Mouse (Mus musculus) frontal cortex, adult (tissue): ENCODE measurements around the gene Acad12.
A peak's percentile ranks its signal among the peaks of the same experiment; 100 is the strongest.
"Not testable (repeated sequence)": the region's sequence is repeated elsewhere in the genome, so short reads cannot be mapped to it uniquely, and the experiment has no call there.

Experiments used
- ATAC-seq: cut with Nextera tagmentation; 2 replicates; pipeline ENCODE4 v1.9.2; 2017; ENCODE audit warnings: mild to moderate bottlenecking, moderate library complexity, mixed read lengths; ENCODE audit not compliant: low TSS enrichment

Gene Acad12

DNA sequence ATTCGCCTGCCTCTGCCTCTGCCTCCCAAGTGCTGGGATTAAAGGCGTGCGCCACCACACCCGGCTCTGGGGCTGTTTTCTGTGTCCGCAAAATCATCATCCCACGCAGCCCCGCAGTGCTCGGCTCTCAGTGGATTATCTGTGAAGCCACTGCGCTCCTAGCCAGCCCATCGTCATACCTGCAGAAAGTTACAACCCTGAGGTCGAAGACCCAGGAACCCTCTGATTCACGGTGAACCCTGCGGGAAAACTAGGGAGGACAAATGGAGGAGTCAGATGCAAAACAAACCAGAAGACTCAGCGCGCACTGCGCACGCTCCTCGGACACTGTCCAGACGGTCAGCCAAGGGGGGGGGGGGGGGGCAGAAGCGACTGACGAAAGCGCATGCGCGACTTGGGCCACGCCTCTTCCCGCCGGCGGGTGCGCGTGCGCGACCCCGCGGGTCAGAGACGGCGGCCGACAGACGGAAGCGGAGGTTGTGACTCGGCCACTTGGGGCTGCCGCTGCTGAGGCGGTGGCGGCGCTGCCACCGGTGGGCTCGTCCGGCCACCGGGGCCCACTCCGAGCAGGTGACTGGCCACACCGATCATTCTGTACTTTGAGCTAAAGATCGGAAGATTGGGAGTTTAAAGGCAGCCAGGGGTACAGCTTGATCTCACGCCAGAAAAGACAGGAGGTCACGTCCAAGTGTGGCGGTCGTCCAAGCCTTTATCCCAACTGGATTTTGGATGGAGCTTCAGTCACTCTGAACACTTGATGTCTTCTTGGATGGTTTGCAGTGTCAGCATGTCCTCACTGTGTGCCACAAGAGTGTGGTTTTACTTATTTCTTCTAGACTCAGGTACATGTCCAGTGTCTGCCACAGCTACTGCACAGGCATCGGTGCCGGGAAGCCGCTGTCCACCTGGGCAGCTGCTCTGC lies at the start of gene Acad12:
TSS of gene Acad12 (minus strand) at position 347 of the 922 bp plus-strand sequence.
- ATAC-seq = peak; percentile 70; the same call in 1 of the 2 replicates

DNA sequence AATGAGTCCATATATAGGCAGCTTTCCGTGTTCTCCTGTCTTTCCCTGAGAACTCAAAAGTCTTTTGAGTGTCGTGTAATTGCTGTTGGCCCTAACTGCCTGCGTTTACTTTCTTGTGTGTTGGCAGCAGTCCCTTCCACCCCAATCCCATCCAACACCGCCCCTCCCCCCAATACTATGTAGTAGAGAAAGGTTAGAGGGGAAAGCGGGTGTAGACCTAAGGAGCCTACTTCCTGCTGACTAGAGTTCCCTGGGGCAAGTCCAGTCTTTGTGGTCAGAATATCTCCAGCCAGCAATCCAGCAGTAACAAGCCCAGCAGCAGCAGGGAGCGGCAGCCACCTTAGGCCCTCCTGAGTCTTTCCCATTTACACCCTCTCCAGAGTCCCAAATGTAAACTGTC lies 49.7 kb upstream of the Acad12 start:
- ATAC-seq = no peak

- ATAC-seq = no peak
These were observed 48.3 kb upstream of the Acad12 start for GRCm38 (mm10) chr5:121667067-121667466.

- no peak for ATAC-seq
These were observed 46.2 kb upstream of the Acad12 start for GRCm38 (mm10) chr5:121664971-121665370.

DNA sequence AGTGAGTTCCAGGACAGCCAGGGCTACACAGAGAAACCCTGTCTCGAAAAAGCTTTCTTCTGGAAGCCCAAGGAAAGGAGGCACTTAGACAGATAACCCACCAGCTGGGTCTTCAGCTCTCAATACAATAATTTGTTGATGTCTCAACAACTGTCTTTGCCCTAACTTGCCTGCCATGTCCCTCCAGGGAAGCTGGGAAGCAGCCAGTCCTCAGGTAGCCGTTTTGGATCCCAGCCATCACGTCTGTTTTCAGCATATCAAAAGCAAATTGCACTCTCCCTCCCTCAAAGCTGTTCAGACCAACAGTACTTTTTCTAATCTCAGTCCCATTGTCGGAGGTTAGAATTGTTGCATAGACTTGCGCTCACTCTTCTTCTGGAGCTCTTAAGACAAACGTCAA lies 45.3 kb upstream of the Acad12 start:
- ATAC-seq = no peak

DNA sequence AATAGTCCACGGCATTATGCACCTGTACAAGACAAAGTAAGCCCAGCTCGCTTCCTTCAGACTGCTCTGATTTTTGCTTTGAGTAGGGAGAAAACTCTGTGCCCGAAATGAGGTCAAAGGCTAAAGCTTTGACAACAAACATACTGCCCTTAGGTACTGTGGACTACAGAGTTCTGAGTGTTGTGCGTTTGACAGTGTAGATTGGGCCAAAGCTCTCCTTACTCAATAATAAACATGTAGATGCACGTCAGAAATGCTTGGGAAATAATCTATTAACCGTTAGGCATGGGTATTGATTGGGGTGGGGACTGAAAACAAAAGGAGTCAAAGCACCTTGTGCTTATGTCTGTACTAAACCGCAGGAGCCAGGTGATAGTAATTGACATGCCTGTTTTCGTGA lies 44.7 kb upstream of the Acad12 start:
- no peak for ATAC-seq

DNA sequence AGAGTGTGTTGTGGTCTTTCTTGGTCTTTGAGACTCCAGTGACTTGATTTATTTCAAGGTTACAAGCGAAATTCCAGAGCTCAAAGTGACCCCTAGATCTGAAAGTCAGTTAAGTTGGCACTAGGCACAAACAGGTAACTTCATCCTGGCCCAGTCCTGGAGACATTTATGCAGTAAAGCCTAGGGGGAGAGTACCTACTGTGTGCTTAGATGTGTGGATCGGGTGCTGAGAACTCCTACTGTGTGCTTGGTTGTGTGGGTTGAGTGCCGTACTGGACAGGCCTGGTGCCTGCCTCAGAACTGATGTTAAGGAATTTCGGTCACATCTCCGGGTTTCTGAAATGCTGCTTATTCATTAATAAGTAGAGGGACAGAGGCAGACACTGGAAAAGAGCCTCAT lies 42.8 kb upstream of the Acad12 start:
- no peak for ATAC-seq

- peak; percentile 27; the same call in 1 of the 2 replicates for ATAC-seq
These were observed 42.1 kb upstream of the Acad12 start for GRCm38 (mm10) chr5:121660897-121661254.

- peak; percentile 82 for ATAC-seq
These were observed 41.5 kb upstream of the Acad12 start, which contains the start of the genes Acad10 and Brap for GRCm38 (mm10) chr5:121660059-121660896. Gene Acad10 (minus strand): TSS chr5:121660514. Gene Brap (plus strand): TSS chr5:121660563.

- not testable (repeated sequence) for ATAC-seq
These were observed 38.9 kb upstream of the Acad12 start for GRCm38 (mm10) chr5:121657656-121658055.

DNA sequence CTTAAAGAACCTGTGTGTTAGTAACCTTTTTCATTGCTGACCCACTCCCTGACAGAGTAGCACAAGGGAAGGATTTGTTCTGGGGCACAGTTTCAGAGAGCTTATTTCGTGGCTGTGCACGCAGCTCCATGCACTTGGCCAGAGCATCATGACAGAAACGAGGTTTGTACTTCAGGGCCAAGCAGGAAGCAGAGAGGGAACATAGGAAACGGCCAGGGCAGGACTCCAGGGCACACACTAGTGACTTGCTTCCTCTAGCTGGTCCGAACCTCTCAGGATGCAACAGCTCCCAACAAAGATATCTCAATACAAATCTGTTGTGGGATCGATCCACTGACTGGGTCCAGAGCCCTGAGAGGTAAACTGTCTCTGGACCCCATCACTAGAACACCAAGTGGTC lies 38.1 kb upstream of the Acad12 start:
- ATAC-seq = not testable (repeated sequence)

GRCm38 (mm10) chr5:121654526-121654925 lies 35.8 kb upstream of the Acad12 start:
- ATAC-seq = no peak

- ATAC-seq = no peak
These were observed 30.4 kb upstream of the Acad12 start for GRCm38 (mm10) chr5:121649134-121649533.

DNA sequence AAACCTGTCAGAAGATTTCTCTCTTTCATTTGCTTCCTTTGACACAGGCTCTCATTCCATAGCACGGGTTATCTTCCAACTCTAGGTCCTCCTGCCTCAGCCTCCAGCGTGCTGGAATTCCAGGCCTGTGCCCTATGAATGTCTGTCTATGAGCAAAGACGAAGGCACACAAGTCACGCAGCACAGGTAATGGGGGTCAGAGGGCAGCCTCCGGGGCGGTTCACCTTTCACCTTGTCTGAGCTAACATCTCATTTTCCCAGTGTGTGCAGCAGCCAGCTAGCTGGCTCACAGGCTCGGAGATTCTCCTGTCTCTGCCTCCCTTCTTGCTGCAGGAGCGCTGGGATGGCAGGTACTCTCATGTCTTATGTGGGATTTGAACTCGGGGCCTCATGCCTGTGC lies 20.9 kb upstream of the Acad12 start:
- ATAC-seq = no peak

DNA sequence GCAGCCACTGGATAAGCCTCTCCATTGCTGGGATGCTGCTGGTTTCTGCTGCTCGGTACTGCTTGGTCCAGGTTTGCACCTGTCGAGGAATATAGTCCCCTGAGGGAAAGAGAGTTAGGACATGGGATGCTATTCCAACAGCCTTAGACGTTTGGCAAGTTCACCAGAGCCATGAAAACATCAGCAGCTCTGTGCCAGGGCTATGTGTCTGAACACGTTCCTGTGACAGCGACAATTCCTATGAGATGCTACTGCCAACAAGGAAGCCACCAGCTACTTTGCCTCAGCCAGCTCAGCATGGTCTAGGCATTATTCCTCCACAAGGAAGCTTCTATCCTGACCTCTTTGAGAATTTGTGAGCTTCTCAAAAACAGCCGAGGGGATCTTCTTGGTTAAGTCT lies 18.6 kb upstream of the Acad12 start:
- no peak for ATAC-seq

- no peak for ATAC-seq
These were observed 15.9 kb upstream of the Acad12 start for GRCm38 (mm10) chr5:121634668-121635067.

DNA sequence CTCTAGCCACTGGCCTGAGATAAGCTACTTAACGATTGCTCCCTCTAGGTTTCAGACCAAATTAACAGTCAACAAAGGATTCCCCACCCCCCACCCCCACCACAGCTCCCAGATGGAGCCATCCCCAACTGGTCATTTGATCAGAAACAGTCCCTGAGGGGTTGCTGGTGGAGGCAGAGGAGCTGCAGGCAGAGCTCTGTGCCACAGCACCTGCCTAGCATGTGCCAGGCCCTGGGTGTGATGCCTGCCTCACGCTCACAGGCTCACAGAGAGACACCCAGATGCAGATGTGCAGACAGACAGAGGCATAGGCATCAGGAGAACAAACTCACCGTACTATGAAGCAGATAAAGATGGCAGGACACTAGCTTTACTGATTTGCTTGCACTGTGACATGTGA lies 14.1 kb upstream of the Acad12 start:
- ATAC-seq = no peak

DNA sequence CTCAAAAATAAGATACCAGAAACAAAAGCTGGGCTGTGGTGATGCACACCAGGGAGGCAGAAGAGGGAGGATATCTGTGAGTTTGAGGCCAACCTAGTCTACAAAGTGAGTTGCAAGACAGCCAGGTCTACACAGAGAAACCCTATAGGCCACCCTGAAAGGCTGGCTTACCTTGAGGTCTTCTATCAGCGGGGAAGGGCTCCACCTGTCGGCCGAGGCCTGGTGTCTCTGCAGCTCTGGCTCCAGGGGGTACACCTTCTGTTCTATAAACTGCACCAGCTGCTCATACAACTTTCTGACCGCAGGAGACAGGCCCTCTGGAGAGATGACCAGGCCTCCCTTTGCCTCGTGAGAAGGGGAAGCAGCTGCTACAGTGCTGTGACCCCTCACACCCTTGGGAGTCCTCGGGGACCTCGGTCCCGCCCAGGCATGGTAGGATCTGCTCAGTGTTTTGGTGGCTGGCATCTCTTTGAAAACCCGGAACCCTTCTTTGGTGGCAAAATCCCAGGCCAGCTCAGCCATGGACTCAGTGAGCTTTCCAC lies 12.4 kb upstream of the Acad12 start:
- ATAC-seq = not testable (repeated sequence)

DNA sequence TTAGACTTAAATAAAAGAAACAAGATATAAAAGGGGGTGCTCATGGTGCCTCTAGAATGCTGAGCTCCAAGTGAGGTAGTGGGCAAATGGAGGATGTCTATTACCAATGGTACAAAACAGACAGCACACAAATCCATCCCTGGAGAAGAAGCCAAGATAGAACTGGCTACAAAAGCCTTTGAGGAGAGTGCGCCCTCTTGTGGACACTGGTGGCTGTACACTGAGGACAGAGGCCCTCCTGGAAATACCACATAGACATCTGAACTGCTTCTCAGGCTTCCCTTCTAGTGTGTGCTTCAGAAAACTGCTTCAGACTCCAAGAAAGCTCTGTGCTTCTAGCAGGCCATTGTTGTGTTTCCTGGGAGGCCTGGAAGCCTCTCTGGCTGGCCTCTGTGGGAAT lies 9.1 kb upstream of the Acad12 start:
- no peak; the same call in 1 of the 2 replicates for ATAC-seq

DNA sequence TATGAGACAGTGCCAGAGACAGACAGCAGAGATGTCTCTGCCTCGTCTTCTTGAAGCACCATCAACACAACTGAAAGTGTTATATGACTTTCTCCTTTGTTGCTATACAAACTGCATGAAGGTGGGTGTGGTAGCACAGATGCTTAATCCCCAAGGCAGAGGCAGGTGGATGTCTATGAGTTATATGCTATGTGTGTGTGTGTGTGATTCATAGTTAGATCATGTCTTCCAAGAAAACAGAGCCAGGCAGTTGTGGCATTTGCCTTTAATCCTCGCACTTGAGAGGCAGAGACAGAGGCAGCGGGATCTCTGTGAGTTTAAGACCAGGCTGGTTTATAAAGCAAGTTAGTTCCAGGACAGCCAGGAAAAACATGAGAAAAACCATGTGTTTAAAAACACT lies 4.5 kb upstream of the Acad12 start:
- ATAC-seq = no peak

GRCm38 (mm10) chr5:121621102-121621501 lies 2.4 kb upstream of the Acad12 start:
- ATAC-seq = no peak

DNA sequence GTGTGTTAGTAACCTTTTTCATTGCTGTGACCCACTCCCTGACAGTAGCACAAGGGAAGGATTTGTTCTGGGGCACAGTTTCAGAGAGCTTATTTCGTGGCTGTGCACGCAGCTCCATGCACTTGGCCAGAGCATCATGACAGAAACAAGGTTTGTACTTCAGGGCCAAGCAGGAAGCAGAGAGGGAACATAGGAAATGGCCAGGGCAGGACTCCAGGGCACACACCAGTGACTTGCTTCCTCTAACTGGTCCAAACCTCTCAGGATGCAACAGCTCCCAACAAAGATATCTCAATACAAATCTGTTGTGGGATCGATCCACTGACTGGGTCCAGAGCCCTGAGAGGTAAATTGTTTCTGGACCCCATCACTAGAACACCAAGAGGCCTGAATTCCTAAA lies 3.8 kb downstream of the Acad12 start:
- ATAC-seq = not testable (repeated sequence)
